Mouse (Mus musculus) myocyte (in vitro differentiated cells): ENCODE results near the gene Prpf18. TPM values are rescaled to one million over a fixed set of nuclear protein-coding genes. Genes with fewer than 3 reads are reported as not detected.
A peak's percentile ranks its signal among the peaks of the same experiment; 100 is the strongest.

ENCODE experiments used
- H3K27me3 ChIP-seq: one replicate; pipeline ENCODE4 v1.6.1; 2011; ENCODE audit not compliant: control insufficient read depth, insufficient read depth, insufficient read length
- H3K36me3 ChIP-seq: one replicate; pipeline ENCODE4 v1.6.1; 2011; ENCODE audit not compliant: control insufficient read depth, insufficient read depth
- H3K4me2 ChIP-seq: one replicate; pipeline ENCODE4 v1.6.1; 2011; ENCODE audit warnings: low read depth, control low read depth
- H3K4me3 ChIP-seq: one replicate; pipeline ENCODE4 v1.5.1; 2011; ENCODE audit warnings: mild to moderate bottlenecking, control low read depth, moderate library complexity
- H3K79me2 ChIP-seq: one replicate; pipeline ENCODE4 v1.6.1; 2011; ENCODE audit not compliant: control insufficient read depth, insufficient read depth
- H3ac ChIP-seq: one replicate; pipeline ENCODE4 v1.6.1; 2011; ENCODE audit not compliant: control insufficient read depth, insufficient read length
- CEBPB ChIP-seq: IDR thresholded peaks from 2 replicates; pipeline ENCODE4 v1.6.1; 2011; ENCODE audit warnings: mild to moderate bottlenecking, moderate library complexity; ENCODE audit not compliant: poor library complexity, insufficient read depth, severe bottlenecking
- E2F4 ChIP-seq: IDR thresholded peaks from one replicate; pipeline ENCODE4 v1.6.1; 2011; ENCODE audit warnings: mild to moderate bottlenecking, control low read depth, moderate library complexity; ENCODE audit not compliant: insufficient read depth
- MAX ChIP-seq: IDR thresholded peaks from one replicate; pipeline ENCODE4 v1.6.1; 2011; ENCODE audit warnings: low read depth, mild to moderate bottlenecking, control low read depth
- MYOD1 ChIP-seq, 3 experiments: IDR thresholded peaks; one replicate each; pipeline ENCODE4 v1.6.1; 2011; ENCODE audit warnings: control low read depth in 2 of 3, low read depth in 2 of 3, mild to moderate bottlenecking in 2 of 3, moderate library complexity in 1 of 3; ENCODE audit not compliant: insufficient read length in 2 of 3, control insufficient read depth in 1 of 3
- MYOG ChIP-seq, 3 experiments: IDR thresholded peaks; one replicate each; pipeline ENCODE4 v1.6.1; 2011; ENCODE audit warnings: control low read depth in 2 of 3, low read depth in 2 of 3, mild to moderate bottlenecking in 2 of 3; ENCODE audit not compliant: insufficient read length in 2 of 3, control insufficient read depth in 1 of 3, insufficient read depth in 1 of 3
- POLR2A ChIP-seq: IDR thresholded peaks from one replicate; pipeline ENCODE4 v1.6.1; 2011; ENCODE audit warnings: low read depth, mild to moderate bottlenecking, control low read depth, moderate library complexity; ENCODE audit not compliant: insufficient read length
- POLR2AphosphoS2 ChIP-seq: IDR thresholded peaks from one replicate; pipeline ENCODE4 v1.6.1; 2011; ENCODE audit warnings: low read depth, control low read depth; ENCODE audit not compliant: insufficient read length
- REST ChIP-seq: IDR thresholded peaks from one replicate; pipeline ENCODE4 v1.6.1; 2011; ENCODE audit warnings: mild to moderate bottlenecking, control low read depth, moderate library complexity; ENCODE audit not compliant: insufficient read depth, insufficient read length
- SRF ChIP-seq: IDR thresholded peaks from one replicate; pipeline ENCODE4 v1.6.1; 2011; ENCODE audit warnings: low read depth; ENCODE audit not compliant: control insufficient read depth, insufficient read length
- TCF12 ChIP-seq: IDR thresholded peaks from one replicate; pipeline ENCODE4 v1.6.1; 2011; ENCODE audit warnings: mild to moderate bottlenecking, control low read depth; ENCODE audit not compliant: poor library complexity, insufficient read depth, severe bottlenecking
- TCF3 ChIP-seq: IDR thresholded peaks from one replicate; pipeline ENCODE4 v1.6.1; 2011; ENCODE audit warnings: low read depth, control low read depth; ENCODE audit not compliant: insufficient read length
- USF1 ChIP-seq: IDR thresholded peaks from one replicate; pipeline ENCODE4 v1.6.1; 2011; ENCODE audit warnings: low read depth, mild to moderate bottlenecking, control low read depth, moderate library complexity
- polyA plus RNA-seq: library from polyadenylated mRNA; unstranded; fragments of >200 nt; fragmentation: generic; extraction: Trizol; gene quantifications from one replicate; pipeline ENCODE4 v1.2.1, GENCODE M21; 2012; ENCODE audit warnings: missing spikeins

Gene Prpf18
- polyA plus RNA-seq, 1 experiment: 15.7 TPM

- Histone ChIP-seq H3K36me3 (peaks cover 56% of the 10 kb centered on the region), H3ac (no peak overlapping the region), H3K4me3 (no peak overlapping the region), H3K4me2 (no peak overlapping the region), H3K27me3 (no peaks in the 10 kb centered on the region), H3K79me2 (no peaks in the 10 kb centered on the region)
- TF ChIP-seq POLR2A (no peak), REST (no peak), MYOD1 (IDR thresholded peaks at IDR 0.05; ENCODE audit: control insufficient read depth in 1 of 3, insufficient read length in 2 of 3, low read depth in 2 of 3) (no peak), POLR2AphosphoS2 (no peak), MYOG (IDR thresholded peaks at IDR 0.05; ENCODE audit: control insufficient read depth in 1 of 3, insufficient read depth in 1 of 3, insufficient read length in 2 of 3, low read depth in 2 of 3) (no peak), CEBPB (no peak), E2F4 (no peak), TCF3 (no peak), MAX (no peak), TCF12 (no peak), SRF (no peak), USF1 (no peak)
These were observed 48.5 kb downstream of the Prpf18 start for GRCm38 (mm10) chr2:4603361-4603945.

- Histone ChIP-seq H3K36me3 (peaks cover 64% of the 10 kb centered on the region), H3K79me2 (no peaks in the 10 kb centered on the region), H3K27me3 (no peaks in the 10 kb centered on the region), H3K4me3 (no peak overlapping the region), H3ac (no peak overlapping the region), H3K4me2 (no peak overlapping the region)
- TF ChIP-seq POLR2A (no peak), MYOD1 (IDR thresholded peaks at IDR 0.05; ENCODE audit: control insufficient read depth in 1 of 3, insufficient read length in 2 of 3, low read depth in 2 of 3) (no peak), SRF (no peak), REST (no peak), TCF12 (no peak), POLR2AphosphoS2 (no peak), TCF3 (no peak), E2F4 (no peak), MAX (no peak), CEBPB (no peak), MYOG (IDR thresholded peaks at IDR 0.05; ENCODE audit: control insufficient read depth in 1 of 3, insufficient read depth in 1 of 3, insufficient read length in 2 of 3, low read depth in 2 of 3) (no peak), USF1 (no peak)
These were observed 50.7 kb downstream of the Prpf18 start for GRCm38 (mm10) chr2:4601034-4601890.

GRCm38 (mm10) chr2:4596992-4597391 is 54.9 kb downstream of the Prpf18 start:
- TF ChIP-seq MAX (no peak), TCF3 (no peak), SRF (no peak), POLR2AphosphoS2 (no peak), CEBPB (no peak), TCF12 (no peak)
- Histone ChIP-seq H3K4me2 (no peak overlapping the region), H3ac (no peak overlapping the region), H3K27me3 (no peaks in the 10 kb centered on the region), H3K79me2 (no peaks in the 10 kb centered on the region), H3K36me3 (peaks cover 59% of the 10 kb centered on the region), H3K4me3 (no peak overlapping the region)

- Histone ChIP-seq H3ac (no peak overlapping the region), H3K36me3 (peaks cover 76% of the 10 kb centered on the region), H3K4me3 (no peak overlapping the region), H3K27me3 (no peaks in the 10 kb centered on the region), H3K79me2 (no peaks in the 10 kb centered on the region), H3K4me2 (peak overlapping the region; percentile 22)
- no peak for TF ChIP-seq POLR2A
- no peak for TF ChIP-seq REST
- no peak for TF ChIP-seq USF1
- TF ChIP-seq MAX: no peak
- TF ChIP-seq TCF3: no peak
- no peak for TF ChIP-seq MYOD1 (IDR thresholded peaks at IDR 0.05; ENCODE audit: control insufficient read depth in 1 of 3, insufficient read length in 2 of 3, low read depth in 2 of 3)
- TF ChIP-seq SRF: no peak
- no peak for TF ChIP-seq CEBPB
- no peak for TF ChIP-seq E2F4
- TF ChIP-seq TCF12: no peak
- no peak for TF ChIP-seq POLR2AphosphoS2
These were observed 58.0 kb downstream of the Prpf18 start for GRCm38 (mm10) chr2:4593878-4594387.

GRCm38 (mm10) chr2:4593433-4593832 is 58.5 kb downstream of the Prpf18 start:
- H3ac ChIP-seq: no peak overlapping the region
- H3K27me3 ChIP-seq: no peaks in the 10 kb centered on the region
- H3K36me3 ChIP-seq: peaks cover 78% of the 10 kb centered on the region
- no peaks in the 10 kb centered on the region for H3K79me2 ChIP-seq
- no peak overlapping the region for H3K4me3 ChIP-seq
- TF ChIP-seq SRF (no peak), E2F4 (no peak), MYOD1 (IDR thresholded peaks at IDR 0.05; ENCODE audit: control insufficient read depth in 1 of 3, insufficient read length in 2 of 3, low read depth in 2 of 3) (peak in 1 of 3 experiments; percentile 0), MYOG (IDR thresholded peaks at IDR 0.05; ENCODE audit: control insufficient read depth in 1 of 3, insufficient read depth in 1 of 3, insufficient read length in 2 of 3, low read depth in 2 of 3) (no peak), TCF12 (no peak), TCF3 (no peak)
- H3K4me2 ChIP-seq: peak overlapping the region; percentile 44
